Mouse (Mus musculus) spleen, adult 2 months (tissue): ENCODE measurements around the gene B3gat1.

Experiments
- CTCF ChIP-seq: fragments of 200-500 bp; IDR thresholded peaks from 2 replicates; pipeline ENCODE4 v1.5.1; 2011; ENCODE audit warnings: mild to moderate bottlenecking, inconsistent platforms; ENCODE audit not compliant: insufficient read depth, insufficient read length, insufficient replicate concordance; ENCODE audit errors: extremely low read depth
- POLR2A ChIP-seq: fragments of 200-500 bp; IDR thresholded peaks from 2 replicates; pipeline ENCODE4 v1.6.1; 2011; ENCODE audit warnings: low read depth, low read length, inconsistent platforms

- TF ChIP-seq POLR2A = no peak
- TF ChIP-seq CTCF = no peak
Measured at GRCm38 (mm10) chr9:26733206-26733891, at the start of gene B3gat1.
